ENCODE assay signal across 9 mouse cellular contexts in genomic region chr11:27753212-27753912, GRCm38 (mm10).
DNase-seq lines count a peak whose midpoint lies in the region; ATAC-seq and TF ChIP-seq lines count a peak whose summit lies in the region.
"Had no signal": no experiment of that assay in that cellular context is flagged by ENCODE, and none has a peak within 500 bp of the region (broad histone marks: within the 10 kb centered on the region; RNA-seq: fewer than 3 reads in every experiment).

No protein-coding gene starts in this region.

- no peak overlapping the region for H3K9ac ChIP-seq in liver, adult 2 months (ENCODE audit: low read depth, low read length)
- H3K9ac ChIP-seq: heart, embryonic 13.5 days had no signal

- H3K79me2 ChIP-seq in C2C12 (ENCODE audit: control insufficient read depth, insufficient read depth), result no peaks in the 10 kb centered on the region
- H3K79me2 ChIP-seq in liver, adult 2 months (ENCODE audit: control insufficient read depth, insufficient read depth, low read length), result no peaks in the 10 kb centered on the region

- ATAC-seq in granulocyte monocyte progenitor cell, adult 5-6 weeks (replicated peaks; ENCODE audit: poor library complexity, severe bottlenecking), result peak; percentile 93

- H3K27me3 ChIP-seq in C2C12 (ENCODE audit: control insufficient read depth, insufficient read depth, insufficient read length), result no peaks in the 10 kb centered on the region
- no peaks in the 10 kb centered on the region for H3K27me3 ChIP-seq in liver, adult 2 months (ENCODE audit: control insufficient read depth, insufficient read depth, low read length)
- H3K27me3 ChIP-seq: heart, embryonic 13.5 days had no signal

- peak; percentile 11 for DNase-seq in Muller cell, postnatal 12 days (ENCODE audit: inconsistent ontology term)
- DNase-seq in kidney, postnatal 14 days, result peak; percentile 23
- DNase-seq in liver, adult 2 months (ENCODE audit: extremely low read depth, low read depth, low spot score), result peak; percentile 55
- peak; percentile 18 for DNase-seq in ovary, postnatal 36 days (ENCODE audit: low spot score)
- DNase-seq in natural killer cell, adult 2 months (ENCODE audit: low spot score in 2 of 2), result no peak

- no peaks in the 10 kb centered on the region for H3K36me3 ChIP-seq in C2C12 (ENCODE audit: control insufficient read depth, insufficient read depth)
- no peaks in the 10 kb centered on the region for H3K36me3 ChIP-seq in liver, adult 2 months (ENCODE audit: control insufficient read depth, insufficient read depth, low read length)
- H3K36me3 ChIP-seq: heart, embryonic 13.5 days had no signal

- H3K79me3 ChIP-seq in C2C12 (ENCODE audit: low read depth), result no peaks in the 10 kb centered on the region

- 33% methylated on average over 11 of the region's 11 CpGs for WGBS in liver, adult 2 months

- TF ChIP-seq POLR2A in cortical plate, adult 2 months (IDR thresholded peaks at IDR 0.05; ENCODE audit: extremely low read depth, insufficient read depth, low read length), result no peak
- no peak for TF ChIP-seq POLR2A in liver, adult 2 months (IDR thresholded peaks at IDR 0.05; ENCODE audit: extremely low read depth, insufficient read depth, low read length)

- no peak overlapping the region for H3ac ChIP-seq in C2C12 (ENCODE audit: control insufficient read depth, insufficient read length, low read depth)

- no peak overlapping the region for H3K4me3 ChIP-seq in C2C12 (ENCODE audit: insufficient read depth, poor library complexity, severe bottlenecking)
- no peak overlapping the region for H3K4me3 ChIP-seq in cortical plate, adult 2 months (ENCODE audit: insufficient read depth, low read length)
- no peak overlapping the region for H3K4me3 ChIP-seq in liver, adult 2 months (ENCODE audit: insufficient read depth, low read depth, low read length)
- H3K4me3 ChIP-seq: heart, embryonic 13.5 days had no signal

- H3K27ac ChIP-seq in cortical plate, adult 2 months (ENCODE audit: insufficient read depth, low read length), result no peak overlapping the region
- no peak overlapping the region for H3K27ac ChIP-seq in liver, adult 2 months (replicated peaks; ENCODE audit: insufficient read depth, low read depth, low read length)
- H3K27ac ChIP-seq: heart, embryonic 13.5 days had no signal

- peak; percentile 2 for TF ChIP-seq CTCF in C2C12 (IDR thresholded peaks at IDR 0.05; ENCODE audit: control insufficient read depth, insufficient read depth, insufficient read length)
- peak; percentile 39; the same call in 1 of the 2 replicates for TF ChIP-seq CTCF in cortical plate, adult 2 months (IDR thresholded peaks at IDR 0.05; ENCODE audit: extremely low read depth, insufficient read depth, low read length)
- peak; percentile 86 for TF ChIP-seq CTCF in liver, adult 2 months (IDR thresholded peaks at IDR 0.05; ENCODE audit: low read depth, low read length)

- H3K4me1 ChIP-seq in cortical plate, adult 2 months (ENCODE audit: control insufficient read depth, insufficient read depth, low read length), result no peaks in the 10 kb centered on the region
- H3K4me1 ChIP-seq in liver, adult 2 months (ENCODE audit: control insufficient read depth, insufficient read depth, low read length), result no peaks in the 10 kb centered on the region
- H3K4me1 ChIP-seq: heart, embryonic 13.5 days had no signal

TF ChIP-seq in C2C12, 6 proteins besides CTCF, POLR2A, EP300 and RAD21:
- TF ChIP-seq MYOG (IDR thresholded peaks at IDR 0.05; ENCODE audit: control insufficient read depth, extremely low read depth, insufficient read length) (no peak), MAX (IDR thresholded peaks at IDR 0.05) (no peak), CEBPB (IDR thresholded peaks at IDR 0.05; ENCODE audit: low read depth) (no peak), MYOD1 (IDR thresholded peaks at IDR 0.05; ENCODE audit: control insufficient read depth, insufficient read length, low read depth) (no peak), FOSL1 (IDR thresholded peaks at IDR 0.05; ENCODE audit: insufficient read depth, low read length, poor library complexity, severe bottlenecking) (no peak), USF1 (IDR thresholded peaks at IDR 0.05; ENCODE audit: low read depth) (no peak)
TF ChIP-seq in C2C12: peak in this region for 0.

Comparison
In these comparisons a context has a peak if more than half of its experiments do, and no peak if none do; other contexts are left out.
1. CTCF ChIP-seq: peak in every context shown above with its lines; median percentile 86 in liver, adult 2 months; 39 in cortical plate, adult 2 months; 2 in C2C12.
2. DNase-seq: peak in Muller cell, postnatal 12 days (single experiment), kidney, postnatal 14 days (single experiment), liver, adult 2 months (single experiment) and ovary, postnatal 36 days (single experiment); none in natural killer cell, adult 2 months (0 of 2).